Mouse (Mus musculus): ENCODE measurements around the gene Whamm. TPM values are rescaled to one million over a fixed set of nuclear protein-coding genes. Genes with fewer than 3 reads are reported as not detected.

Whamm gene
- polyA plus RNA-seq, 1 experiment from 2014 or later = 8.1 TPM

DNA sequence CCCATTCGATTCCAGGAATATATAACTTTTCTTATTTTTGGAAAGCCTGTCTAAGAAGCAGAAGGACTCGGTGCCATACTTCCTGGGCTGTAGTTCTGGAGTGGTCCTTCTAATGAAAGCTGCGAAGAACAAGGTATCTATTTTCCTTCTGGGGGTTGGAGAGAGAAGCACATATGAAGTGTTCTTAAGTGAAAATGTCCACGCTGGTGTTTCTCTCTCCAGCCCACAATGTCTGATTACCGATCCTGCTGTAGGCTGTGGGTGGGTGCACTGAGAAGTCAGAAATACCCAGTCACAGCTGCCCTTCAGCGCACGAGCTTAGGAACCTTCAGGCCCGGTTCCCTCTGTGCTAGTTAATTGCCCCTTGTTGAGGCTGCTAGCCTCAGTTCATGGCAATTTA lies 60.2 kb downstream of the Whamm start:
- DNase-seq (ENCODE audit: low spot score) (no peak), ATAC-seq (no peak)
- H3K9ac ChIP-seq (replicated peaks; ENCODE audit: low read depth) = no peak overlapping the region
- H3K36me3 ChIP-seq (ENCODE audit: insufficient read depth, low read length) = no peaks in the 10 kb centered on the region
- no peak overlapping the region for H3K4me2 ChIP-seq (replicated peaks; ENCODE audit: low read depth, low read length)
- H3K27me3 ChIP-seq (replicated peaks; ENCODE audit: insufficient read depth, low read length) = no peaks in the 10 kb centered on the region
- H3K4me1 ChIP-seq (ENCODE audit: insufficient read depth, low read depth, low read length) = no peaks in the 10 kb centered on the region
- TF ChIP-seq CTCF (IDR thresholded peaks at IDR 0.05) (no peak), EP300 (IDR thresholded peaks at IDR 0.05) (no peak)
- H3K9me3 ChIP-seq (ENCODE audit: low read length) = no peaks in the 10 kb centered on the region
- no peak overlapping the region for H3K4me3 ChIP-seq (ENCODE audit: low read depth, low read length)
- WGBS = 80% methylated on average over 8 of the region's 8 CpGs
- H3K27ac ChIP-seq (ENCODE audit: low read length) = no peak overlapping the region

DNA sequence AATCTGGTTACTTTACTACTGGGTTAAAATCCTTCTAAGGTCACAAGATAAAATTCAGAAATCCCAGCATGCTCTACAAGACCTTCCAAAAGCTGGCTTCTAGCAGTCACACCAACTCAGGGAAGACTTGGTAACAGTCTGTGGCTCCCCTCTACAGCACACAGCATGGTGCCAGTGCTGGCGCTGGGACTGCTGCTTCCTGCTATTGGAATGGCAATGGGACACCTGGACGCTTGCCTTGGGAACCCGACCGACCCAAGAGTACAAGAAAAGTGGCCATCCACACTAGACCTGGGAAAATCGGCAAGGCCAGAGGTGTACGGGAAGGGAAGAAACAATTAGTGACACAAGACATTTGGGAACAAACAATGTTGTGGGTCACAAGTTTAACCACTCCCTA lies 61.5 kb downstream of the Whamm start:
- Histone ChIP-seq H3K27me3 (replicated peaks; ENCODE audit: insufficient read depth, low read length) (no peaks in the 10 kb centered on the region), H3K9me3 (ENCODE audit: low read length) (no peaks in the 10 kb centered on the region), H3K4me2 (replicated peaks; ENCODE audit: low read depth, low read length) (no peak overlapping the region), H3K36me3 (ENCODE audit: insufficient read depth, low read length) (no peaks in the 10 kb centered on the region), H3K4me1 (ENCODE audit: insufficient read depth, low read depth, low read length) (no peaks in the 10 kb centered on the region), H3K27ac (ENCODE audit: low read length) (no peak overlapping the region), H3K4me3 (ENCODE audit: low read depth, low read length) (no peak overlapping the region), H3K9ac (replicated peaks; ENCODE audit: low read depth) (no peak overlapping the region)
- DNase-seq (ENCODE audit: low spot score) (no peak), ATAC-seq (no peak)
- whole genome bisulfite sequencing = 83% methylated on average over 6 of the region's 6 CpGs
- no peak for TF ChIP-seq CTCF (IDR thresholded peaks at IDR 0.05)
- TF ChIP-seq EP300 (IDR thresholded peaks at IDR 0.05) = no peak

DNA sequence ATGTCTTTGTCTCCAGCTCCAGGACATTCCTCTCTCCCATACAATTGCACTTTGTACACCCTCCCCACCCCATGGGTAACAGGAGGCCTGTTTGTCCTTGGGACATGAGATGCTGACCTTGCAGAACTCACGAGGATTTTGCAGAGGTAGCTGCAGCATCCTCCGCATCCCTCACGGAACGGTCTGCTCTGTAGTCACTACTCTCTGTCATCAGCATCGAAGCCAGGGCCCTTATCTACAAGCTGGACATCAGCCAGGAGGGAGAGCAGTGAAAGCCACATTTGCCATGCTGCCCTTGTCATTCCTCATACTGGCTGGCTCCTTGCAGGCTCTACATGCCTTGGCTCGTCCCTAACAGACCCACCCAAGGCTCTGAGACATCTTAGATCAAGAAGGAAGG lies 70.0 kb downstream of the Whamm start:
- H3K9ac ChIP-seq (replicated peaks; ENCODE audit: low read depth) = no peak overlapping the region
- H3K27me3 ChIP-seq (replicated peaks; ENCODE audit: insufficient read depth, low read length) = no peaks in the 10 kb centered on the region
- no peaks in the 10 kb centered on the region for H3K36me3 ChIP-seq (ENCODE audit: insufficient read depth, low read length)
- ATAC-seq = no peak
- H3K4me3 ChIP-seq (ENCODE audit: low read depth, low read length) = no peak overlapping the region
- no peaks in the 10 kb centered on the region for H3K4me1 ChIP-seq (ENCODE audit: insufficient read depth, low read depth, low read length)
- 41% methylated on average over 6 of the region's 6 CpGs for WGBS
- no peak for TF ChIP-seq CTCF (IDR thresholded peaks at IDR 0.05)
- TF ChIP-seq EP300 (IDR thresholded peaks at IDR 0.05) = no peak
- H3K27ac ChIP-seq (ENCODE audit: low read length) = no peak overlapping the region
- no peak for DNase-seq (ENCODE audit: low spot score)
- H3K4me2 ChIP-seq (replicated peaks; ENCODE audit: low read depth, low read length) = no peak overlapping the region
- H3K9me3 ChIP-seq (ENCODE audit: low read length) = no peaks in the 10 kb centered on the region

DNA sequence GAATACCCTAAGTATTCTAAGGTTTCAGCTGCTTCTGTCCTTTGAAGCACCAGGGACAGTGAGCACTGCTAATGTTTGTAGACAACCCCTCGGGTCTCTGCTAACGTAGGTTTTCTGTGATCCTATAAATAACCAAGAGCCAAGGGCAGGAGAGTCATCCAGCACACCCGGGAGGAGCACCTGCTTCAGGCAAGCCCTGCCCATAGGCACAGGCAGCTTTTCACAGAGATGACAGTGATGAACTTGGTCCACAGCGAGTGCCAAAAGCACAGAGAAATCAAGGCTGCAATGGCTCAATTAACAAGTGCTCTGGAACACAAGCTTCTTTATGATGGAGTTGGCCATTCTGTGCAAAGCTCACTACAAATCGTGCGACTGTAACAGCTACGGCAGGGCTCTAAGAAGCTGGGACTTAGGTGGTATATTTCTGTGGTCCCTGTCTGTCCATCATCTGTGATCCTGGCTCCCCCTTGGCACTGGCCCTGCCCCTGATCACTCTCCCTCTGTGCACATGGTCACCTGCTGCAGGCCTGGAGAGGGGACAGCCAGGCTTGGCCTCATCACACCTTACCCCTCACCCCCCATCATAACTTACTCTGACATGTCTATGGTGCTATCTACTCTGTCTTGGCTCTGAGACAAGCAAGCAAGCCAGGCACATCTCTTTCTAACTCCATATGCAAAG lies 73.6 kb downstream of the Whamm start:
- H3K4me3 ChIP-seq (ENCODE audit: low read depth, low read length) = no peak overlapping the region
- DNase-seq (ENCODE audit: low spot score) (no peak), ATAC-seq (no peak)
- H3K27ac ChIP-seq (ENCODE audit: low read length) = no peak overlapping the region
- 60% methylated on average over 7 of the region's 7 CpGs for WGBS
- H3K27me3 ChIP-seq (replicated peaks; ENCODE audit: insufficient read depth, low read length) = no peaks in the 10 kb centered on the region
- H3K4me2 ChIP-seq (replicated peaks; ENCODE audit: low read depth, low read length) = no peak overlapping the region
- no peaks in the 10 kb centered on the region for H3K36me3 ChIP-seq (ENCODE audit: insufficient read depth, low read length)
- no peaks in the 10 kb centered on the region for H3K9me3 ChIP-seq (ENCODE audit: low read length)
- no peak overlapping the region for H3K9ac ChIP-seq (replicated peaks; ENCODE audit: low read depth)
- TF ChIP-seq CTCF (IDR thresholded peaks at IDR 0.05) = no peak
- no peak for TF ChIP-seq EP300 (IDR thresholded peaks at IDR 0.05)
- no peaks in the 10 kb centered on the region for H3K4me1 ChIP-seq (ENCODE audit: insufficient read depth, low read depth, low read length)

MicroRNAs within 50 kb of the gene (microRNA counts, 519-probe panel; counts per million panel counts)
- microRNA mmu-miR-1839-3p (not detected), microRNA mmu-miR-1839-5p (4,099 counts per million, percentile 40 among the panel's probes with 10 or more counts)

Other genes starting within 250 kb of the Whamm start
- gene Rps17, start 226.0 kb upstream of the Whamm start, polyA plus RNA-seq (2015; fragmentation: Nextera tagmentation; extraction: Ambion mirVana) = 860 and 899 TPM in 2 replicates
- gene Cpeb1, start 115.8 kb upstream of the Whamm start, polyA plus RNA-seq (2015; fragmentation: Nextera tagmentation; extraction: Ambion mirVana) = 1.7 and 1.8 TPM in 2 replicates
- 0.12 and 0.23 TPM in 2 replicates for gene Ap3b2, start 77.3 kb upstream of the Whamm start, polyA plus RNA-seq (2015; fragmentation: Nextera tagmentation; extraction: Ambion mirVana)
- gene BC048679, start 73.0 kb upstream of the Whamm start, polyA plus RNA-seq (2015; fragmentation: Nextera tagmentation; extraction: Ambion mirVana) = not detected in 2 replicates
- gene Fsd2, start 4.3 kb upstream of the Whamm start, polyA plus RNA-seq (2015; fragmentation: Nextera tagmentation; extraction: Ambion mirVana) = 1.0 and 1.4 TPM in 2 replicates
- 16.8 and 18.6 TPM in 2 replicates for gene Homer2, start 136.3 kb downstream of the Whamm start, polyA plus RNA-seq (2015; fragmentation: Nextera tagmentation; extraction: Ambion mirVana)
- gene Ramac, start 191.7 kb downstream of the Whamm start, polyA plus RNA-seq (2015; fragmentation: Nextera tagmentation; extraction: Ambion mirVana) = 138 and 140 TPM in 2 replicates
- gene 3110040N11Rik, start 218.2 kb downstream of the Whamm start, polyA plus RNA-seq (2015; fragmentation: Nextera tagmentation; extraction: Ambion mirVana) = 30.3 and 31.0 TPM in 2 replicates

All from lung, postnatal 0 days (tissue).